Mouse (Mus musculus) frontal cortex, adult 2 months (tissue): ENCODE data around the gene Atp6v1g1. TPM values are rescaled to one million over a fixed set of nuclear protein-coding genes. Genes with fewer than 3 reads are reported as not detected.

Source experiments
- DNase-seq, 2 experiments: peaks; one replicate each; pipeline ENCODE4 v3.0.0; 2022; ENCODE audit warnings: low spot score in 1 of 2; ENCODE audit errors: extremely low spot score in 1 of 2
- polyA plus RNA-seq: library from polyadenylated mRNA; depleted of rRNA; stranded (reverse); fragments of >200 nt; gene quantifications from 2 replicates; pipeline ENCODE4 v1.2.3, GENCODE M21; 2012

Gene Atp6v1g1
- polyA plus RNA-seq, 1 experiment: 138 TPM

DNA sequence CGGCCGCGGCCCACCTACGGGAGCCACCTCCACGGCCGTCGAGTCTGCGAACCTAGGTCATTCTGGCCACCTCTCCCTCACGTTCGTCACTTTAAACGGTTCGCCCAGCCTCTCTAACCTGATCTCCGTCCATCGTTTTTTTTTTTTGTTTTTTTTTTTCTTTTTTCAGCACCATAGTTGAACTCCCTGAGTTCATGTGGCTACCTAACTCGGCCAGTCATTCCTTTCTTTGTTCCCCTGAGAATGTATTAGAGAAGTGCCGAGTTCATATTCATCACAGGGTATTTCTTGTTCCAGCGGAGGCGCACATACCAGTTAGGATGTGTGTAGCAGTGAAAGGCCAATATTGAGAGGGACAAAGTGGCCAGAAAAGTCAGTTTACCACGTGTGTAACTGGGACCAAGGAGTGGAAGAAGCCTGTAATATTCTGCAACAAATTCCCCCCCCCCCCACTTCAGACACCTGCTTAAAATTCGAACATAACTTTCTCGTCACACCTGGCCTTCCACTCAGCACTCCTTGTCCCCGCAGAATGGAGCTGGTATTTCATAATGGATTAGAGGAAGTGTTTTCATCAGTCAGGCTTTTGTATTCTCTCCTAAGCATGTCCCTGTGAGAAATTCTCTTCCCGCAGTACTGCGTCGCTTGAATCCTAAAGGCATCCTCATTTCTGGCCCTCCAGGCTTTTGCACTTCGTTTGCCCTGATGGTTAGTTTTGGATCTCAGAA, 823 bp downstream of the Atp6v1g1 start:
- no peak for DNase-seq

DNA sequence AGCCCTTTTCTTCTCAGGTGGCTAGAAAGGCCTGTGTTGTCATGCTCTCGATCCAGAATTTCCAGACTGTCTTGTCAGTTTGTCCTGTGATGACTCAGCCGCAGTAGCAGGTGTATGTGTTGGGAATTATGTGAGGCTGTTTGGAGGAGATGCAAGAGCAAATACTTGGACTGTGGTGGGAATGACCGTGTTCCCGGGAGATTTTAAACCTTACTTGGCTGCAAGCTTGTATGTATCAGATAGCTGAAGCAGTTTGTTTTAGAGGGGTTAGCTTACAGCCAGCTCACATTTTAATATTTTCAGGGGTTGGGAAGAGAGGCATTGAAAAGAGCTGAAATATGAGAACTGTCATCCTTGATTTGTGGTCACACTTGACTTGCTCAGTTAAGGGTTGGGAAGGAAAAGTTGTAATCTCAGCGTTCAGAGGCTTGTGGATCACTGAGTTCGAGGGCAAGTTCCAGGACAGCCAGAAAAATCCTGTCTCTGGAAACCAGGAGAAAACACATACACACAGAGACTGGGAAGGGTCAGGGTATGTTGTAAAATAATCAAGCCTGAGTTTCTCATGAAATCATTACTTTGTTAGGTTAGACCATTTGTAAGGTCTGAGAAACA, 2.0 kb downstream of the Atp6v1g1 start:
- no peak for DNase-seq

DNA sequence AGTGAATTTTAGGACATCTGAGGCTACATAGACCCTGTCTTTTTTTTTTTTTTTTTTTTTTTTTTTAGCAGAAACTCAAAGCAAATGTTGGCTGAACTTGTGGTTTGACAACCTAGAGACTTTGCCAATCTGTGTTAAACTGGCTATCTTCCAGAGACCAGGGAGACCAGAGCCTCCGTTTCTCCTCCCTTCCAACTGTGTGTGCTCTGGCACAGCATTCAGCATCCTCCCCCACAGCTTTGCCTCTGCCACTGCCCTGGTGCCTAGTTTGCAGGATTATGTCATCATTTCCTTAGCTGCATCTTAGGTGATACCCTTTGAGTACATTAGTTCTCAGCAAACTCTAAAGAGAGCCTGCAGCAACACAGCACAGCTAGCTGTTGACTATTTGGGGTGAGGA, 3.2 kb downstream of the Atp6v1g1 start:
- DNase-seq: no peak

DNA sequence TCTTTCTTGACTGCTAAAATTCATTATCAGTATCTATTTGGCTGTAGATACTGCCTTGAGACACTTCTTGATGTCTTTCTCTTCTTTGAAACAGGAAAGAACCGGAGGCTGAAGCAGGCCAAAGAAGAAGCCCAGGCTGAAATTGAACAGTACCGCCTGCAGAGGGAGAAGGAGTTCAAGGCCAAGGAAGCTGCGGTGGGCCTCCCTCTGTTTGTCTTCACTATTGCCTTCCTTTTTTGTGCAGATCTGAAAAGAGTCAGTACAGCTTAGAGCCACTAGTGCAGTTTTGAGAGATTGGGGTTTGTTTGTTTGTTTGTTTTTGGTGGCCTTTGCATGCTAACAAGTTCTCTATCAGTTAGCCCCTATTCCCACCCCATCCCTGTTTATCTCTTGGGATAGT, 3.9 kb downstream of the Atp6v1g1 start:
- no peak for DNase-seq

DNA sequence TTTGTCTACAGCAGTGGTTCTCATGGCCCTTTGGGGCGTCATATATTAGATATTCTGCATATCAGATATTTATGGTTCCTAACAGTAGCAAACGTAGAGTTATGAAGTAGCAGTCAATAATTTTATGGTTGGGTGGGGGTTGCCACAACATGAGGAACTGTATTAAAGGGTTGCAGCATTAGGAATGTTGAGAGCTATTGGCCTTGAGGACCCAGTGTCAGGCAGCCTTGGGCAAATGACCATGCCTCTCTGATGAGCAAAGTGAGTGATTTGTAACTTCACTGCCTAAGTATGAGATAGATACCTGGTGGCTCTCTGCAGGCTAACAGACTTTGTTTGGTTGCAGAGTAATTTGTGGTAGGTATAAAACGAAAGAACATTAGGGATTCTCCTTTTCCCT, 6.3 kb downstream of the Atp6v1g1 start:
- no peak for DNase-seq

DNA sequence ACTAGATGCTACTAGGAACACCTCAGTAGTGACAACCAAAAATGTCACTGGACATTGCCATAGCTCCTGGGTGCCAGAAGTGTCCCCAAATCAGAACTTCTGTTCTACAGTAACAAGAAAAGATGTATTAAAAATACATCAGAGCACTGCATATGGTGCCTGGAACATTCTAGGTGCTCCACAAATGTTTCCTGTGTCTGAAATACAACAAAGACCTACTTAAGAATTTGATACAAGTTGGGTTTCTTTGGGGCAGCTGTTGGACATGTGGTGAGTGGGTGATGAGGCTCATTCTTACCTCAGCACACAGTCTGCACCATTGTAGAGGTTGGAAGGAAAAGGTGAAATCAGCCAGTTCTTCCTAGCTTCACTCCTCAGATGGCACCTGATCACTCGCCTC, 8.3 kb downstream of the Atp6v1g1 start:
- no peak for DNase-seq

DNA sequence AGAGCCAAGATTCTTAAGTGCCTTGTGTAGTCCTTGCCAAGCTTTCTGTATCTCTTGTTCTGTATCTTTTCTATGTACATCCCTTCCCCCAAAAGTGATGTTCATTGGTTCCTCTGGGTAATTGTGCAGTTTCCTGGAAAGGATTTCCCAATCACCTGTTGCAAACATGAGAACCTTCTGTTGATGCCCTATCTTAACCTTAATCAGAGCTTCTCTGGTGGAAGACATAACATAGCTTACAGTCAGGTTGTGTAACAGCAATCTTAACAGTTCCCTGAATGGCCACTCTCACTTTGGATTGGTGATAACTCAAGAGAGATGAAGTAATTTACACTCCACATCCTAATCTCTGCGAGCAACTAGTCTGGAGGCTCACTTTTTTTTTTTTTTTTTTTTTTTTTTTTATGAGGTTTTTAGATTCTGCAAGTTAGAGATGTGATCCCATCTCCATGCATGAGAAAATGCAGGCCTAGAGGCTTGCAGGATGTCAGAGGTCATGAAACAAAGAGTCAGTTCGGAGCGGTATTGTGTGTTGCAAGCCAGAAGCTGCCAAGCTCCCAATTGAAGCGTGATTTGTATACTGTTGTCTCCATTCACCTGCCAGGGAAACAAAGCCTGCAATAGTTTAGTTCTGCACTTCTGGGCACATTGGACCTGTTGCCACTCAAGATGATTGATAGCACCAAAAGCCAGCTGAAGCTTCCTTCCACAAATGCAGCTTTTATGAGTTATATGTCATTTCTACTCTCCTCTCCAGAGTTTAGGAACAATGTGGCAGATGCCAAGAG, 9.4 kb downstream of the Atp6v1g1 start:
- DNase-seq: no peak

DNA sequence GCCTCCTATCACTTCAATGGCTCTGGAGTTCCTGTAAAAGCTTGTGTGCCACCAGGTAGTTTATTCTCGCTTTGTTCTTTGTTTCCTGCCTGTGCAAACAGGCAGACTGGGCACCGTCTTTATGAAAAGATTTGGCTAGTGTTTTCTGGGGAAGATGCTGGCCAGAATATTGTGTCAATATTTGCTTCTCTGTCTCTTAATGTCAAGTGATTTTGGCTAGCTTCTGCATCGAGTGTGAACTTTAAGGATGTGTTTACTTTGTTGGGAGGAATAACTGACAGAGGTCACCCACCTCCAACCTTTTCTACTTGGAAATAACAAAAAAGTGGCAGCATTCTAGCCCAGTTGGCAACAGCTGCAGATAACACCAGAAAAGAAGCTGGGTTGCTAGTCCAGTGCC, 10.0 kb downstream of the Atp6v1g1 start:
- no peak for DNase-seq

DNA sequence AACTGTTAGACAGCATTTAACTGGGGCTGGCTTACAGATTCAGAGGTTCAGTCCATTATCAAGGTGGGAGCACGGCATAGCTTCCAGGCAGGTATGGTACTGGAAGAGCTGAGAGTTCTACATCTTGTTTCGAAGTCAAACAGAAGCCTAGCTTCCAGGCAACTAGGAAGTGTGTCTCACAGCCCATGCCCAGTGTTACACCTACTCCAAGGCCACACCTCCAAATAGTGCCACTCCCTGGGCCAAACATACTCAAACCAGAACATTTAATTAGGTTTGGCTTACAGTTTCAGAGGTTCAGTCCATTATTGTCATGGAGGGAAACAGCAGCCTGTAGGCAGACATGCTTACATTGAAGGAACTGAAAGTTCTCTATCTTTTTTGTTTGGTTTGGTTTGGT, 10.5 kb downstream of the Atp6v1g1 start:
- DNase-seq: no peak

DNA sequence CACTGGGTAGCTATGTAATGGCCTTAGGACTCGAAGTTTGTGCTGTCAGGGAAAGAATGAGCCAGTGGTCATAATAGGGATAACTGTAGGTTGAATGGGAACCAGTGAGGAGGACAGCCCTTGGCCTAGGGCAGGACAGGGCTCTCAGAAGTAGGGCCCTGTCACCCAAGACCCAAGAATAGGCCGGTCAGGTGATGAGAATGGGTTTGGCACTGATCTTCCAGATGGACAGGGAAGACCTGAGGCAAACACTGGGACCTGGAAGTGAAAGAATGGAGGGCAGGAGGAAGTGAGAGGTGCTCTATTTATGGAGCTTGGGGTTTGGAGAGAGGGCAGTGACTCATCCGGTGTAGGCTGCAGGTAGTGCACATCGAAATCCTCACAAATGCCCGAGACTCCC, 12.1 kb downstream of the Atp6v1g1 start:
- DNase-seq: no peak

DNA sequence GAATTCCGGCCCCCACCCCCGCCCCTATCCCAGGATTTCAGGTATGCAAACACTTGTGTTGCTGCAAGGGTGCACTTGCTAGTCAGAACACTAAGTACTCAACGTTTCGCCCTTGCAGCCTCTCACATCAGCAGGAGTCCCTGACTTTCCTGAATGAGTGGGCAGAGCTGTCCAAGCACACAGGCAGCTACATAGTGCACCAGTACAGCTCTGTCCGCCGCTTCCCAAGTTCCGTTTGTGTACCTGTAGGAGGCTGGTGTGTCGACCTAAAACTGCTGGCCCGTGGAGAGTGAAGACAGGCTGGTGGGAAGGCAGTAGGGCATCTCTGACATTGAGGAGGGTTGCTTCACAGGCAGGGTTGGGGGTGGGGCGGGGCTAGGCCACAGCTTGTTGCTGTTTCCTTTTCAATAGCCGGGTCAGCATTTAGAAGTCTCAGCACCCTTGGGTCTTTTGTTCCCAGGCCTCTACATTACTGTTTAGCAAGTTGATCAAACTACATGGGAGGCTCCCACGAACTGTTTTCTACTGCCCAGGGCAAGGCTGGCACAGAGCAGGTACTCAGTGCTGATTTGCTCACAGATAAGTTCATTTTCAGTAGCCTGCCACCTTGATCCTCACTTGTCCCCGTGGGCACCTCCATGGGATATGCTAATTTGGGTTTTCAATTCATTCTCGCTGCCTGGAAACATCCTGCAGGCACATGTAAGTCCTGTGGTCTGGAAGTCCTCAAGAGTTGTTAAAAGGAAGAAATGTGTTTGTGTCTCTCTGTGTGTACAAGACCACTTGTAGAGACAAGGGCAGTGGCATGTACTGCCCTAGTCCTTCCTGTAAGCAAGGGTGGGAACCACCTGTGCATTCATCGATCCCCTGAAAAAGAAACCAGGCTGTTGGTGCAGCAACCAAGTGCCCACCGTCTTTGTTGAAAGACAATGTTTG, 12.8 kb downstream of the Atp6v1g1 start:
- no peak for DNase-seq

DNA sequence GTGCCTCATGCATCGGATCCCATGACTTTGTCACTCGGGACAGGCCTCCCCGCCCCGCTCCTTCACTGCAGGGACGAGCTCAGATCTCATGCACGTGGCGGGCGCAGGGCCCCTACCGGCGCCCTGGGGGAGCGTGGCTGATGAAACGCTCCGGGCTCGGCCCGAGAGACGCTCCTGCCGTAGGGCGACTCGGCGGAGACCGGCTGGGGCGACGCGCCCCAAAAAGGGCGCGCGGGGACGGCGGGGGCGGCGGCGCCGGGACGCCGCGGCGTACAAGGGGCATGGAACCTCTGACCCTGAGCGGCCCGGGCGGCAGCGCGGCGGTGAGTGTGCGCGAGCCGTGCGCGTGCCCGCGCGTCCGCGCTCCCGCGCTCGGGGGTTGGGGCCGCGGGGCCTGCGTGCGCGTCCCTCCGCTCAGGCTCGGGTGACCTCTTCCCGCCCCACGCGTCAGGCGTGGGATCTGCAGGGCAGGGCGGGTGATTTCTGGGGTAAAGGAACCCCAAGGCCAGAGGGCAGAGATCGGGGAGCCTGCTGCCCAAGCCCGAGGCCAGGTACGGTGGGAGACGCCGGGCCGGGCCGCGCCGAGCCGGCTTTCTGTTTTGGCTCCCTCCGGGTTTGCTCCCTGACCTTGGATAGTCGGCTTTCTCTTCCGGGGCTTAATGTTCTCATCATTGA, 14.0 kb downstream of the Atp6v1g1 start, which contains the start of gene Tmem268:
TSS of gene Tmem268 (plus strand) at position 375 of the 675 bp plus-strand sequence.
- peak in 1 of 2 experiments; percentile 66 for DNase-seq

DNA sequence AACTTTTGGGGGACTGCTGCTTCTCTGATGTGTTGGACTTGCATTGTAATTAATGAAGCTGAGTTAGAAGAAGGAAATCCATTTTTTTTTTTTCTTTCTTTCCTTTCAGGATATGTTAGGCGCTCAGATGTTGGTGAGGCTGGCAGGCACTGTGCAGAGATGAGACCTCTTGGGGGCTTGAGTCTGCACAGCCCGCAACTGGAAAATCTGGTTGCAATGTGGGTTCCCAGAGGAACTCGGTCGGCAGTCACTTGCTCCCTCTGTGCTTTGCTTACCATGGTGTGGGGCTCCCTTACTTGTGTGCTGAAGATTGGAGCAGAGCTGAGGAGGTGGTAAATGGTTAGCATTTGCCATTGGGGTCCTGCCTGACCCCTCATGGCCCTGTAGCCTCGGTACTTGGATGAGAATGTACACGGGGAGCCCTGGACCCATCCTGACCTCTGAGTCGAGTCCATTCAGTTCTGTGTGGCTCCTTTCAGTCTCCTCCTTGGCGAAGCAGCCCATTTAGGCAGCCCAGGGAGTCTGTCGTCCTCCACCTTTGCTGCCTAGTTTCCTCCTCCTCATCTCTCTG, 14.6 kb downstream of the Atp6v1g1 start:
- no peak for DNase-seq

DNA sequence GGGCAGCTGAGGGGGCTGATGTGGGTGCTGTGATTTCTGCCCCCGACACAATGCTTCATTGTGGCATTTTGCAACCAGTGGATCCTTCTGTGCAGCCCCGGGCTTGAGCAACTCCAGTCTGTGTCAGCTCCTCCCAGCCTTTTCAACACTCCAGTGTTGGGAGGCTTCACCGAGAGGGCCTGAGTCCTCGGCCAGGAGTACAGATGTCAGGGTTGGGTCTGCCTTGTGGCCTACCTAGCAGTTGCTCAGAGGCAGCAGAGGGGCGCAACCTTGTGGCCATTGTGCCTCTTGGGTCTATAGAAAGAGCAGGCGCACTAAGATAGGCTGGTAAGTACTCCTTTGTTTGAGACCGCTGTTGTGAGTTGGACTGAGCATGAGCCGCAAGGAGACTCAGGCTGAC, 15.5 kb downstream of the Atp6v1g1 start:
- DNase-seq: no peak

DNA sequence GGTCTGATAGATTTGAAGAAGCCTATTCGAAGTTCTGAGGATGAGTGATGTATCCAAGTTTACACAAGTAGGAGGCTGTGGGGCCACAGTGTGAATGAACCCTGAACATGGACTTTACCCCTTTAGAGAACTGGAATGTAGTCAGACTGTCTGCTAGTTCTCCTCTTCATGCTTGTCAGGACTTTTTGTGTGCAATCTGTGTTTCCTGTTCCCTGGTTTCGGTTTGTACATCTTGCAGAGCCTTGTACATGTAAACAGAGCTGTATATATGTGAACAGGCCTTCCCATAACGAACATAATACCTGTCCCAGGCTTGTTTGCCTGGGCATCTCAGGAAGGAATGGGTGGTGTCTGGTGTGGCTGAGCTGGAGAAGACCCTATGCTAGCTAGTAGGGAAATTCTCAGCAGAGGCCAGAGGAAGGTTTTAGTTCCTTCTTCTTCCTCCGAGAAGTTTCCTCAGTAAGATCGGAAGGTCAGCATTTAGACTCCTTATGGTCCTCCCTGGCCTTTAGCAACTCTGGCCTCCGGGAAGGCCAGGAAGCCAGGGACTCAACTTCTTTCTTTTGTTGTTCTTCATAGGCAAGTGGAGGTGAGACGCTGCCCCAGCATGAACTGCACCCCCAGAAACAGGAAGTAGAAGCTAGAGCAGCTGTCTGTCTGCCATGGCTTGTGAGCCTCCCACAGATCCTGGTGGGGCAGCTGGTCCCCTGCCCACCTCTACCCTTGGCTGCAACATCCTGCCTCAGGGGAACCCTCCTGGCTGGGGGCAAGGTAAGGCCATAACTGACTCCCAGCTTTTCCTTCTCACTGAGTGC, 17.5 kb downstream of the Atp6v1g1 start:
- no peak for DNase-seq

DNA sequence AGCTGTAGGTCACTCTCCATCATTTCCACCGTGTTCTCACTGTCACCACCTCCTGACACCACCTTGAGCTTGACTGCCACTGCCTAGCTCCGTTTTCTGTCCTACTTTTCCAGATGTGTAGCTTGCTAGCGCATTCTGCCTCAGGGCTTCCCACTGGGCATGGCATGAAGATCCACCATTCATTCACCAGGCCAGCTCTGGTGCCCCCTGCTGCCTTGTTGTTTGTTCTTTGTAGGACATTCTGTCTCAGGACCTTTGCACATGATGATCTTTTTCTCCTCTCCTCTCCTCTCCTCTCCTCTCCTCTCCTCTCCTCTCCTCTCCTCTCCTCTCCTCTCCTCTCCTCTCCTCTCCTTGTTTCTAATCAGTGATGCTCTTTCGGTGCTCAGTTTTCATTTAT, 18.2 kb downstream of the Atp6v1g1 start:
- no peak for DNase-seq

DNA sequence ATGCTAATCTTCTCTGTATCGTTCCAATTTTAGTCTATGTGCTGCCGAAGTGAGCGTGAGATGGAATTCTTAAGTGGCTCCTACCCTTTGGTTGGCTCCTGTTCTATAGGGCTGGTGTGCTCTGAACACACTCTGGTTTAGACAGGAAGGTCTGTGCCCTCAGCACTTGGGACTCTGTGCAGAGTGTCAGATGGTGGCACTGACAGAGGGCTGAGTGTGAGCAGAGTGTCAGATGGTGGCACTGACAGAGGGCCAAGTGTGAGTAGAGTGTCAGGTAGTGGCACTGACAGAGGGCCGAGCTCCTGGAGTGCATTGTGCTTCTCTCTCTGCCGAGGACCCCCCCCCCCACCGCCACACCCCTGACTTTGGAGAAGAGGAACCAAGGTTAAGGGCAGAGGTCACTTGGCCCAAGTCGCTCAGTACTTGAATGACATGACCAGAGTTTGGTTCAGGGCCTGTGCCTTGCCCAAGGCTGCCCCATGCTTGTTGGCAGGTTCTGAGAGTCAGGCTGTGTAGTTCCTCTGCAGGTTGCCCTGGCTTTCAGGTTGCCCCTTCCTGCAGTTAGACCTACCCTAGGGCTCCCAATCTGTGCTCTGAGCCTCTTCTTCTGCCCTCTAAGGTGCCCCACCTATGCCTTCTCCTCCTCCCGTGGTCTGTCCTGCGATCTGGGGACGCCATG, 23.3 kb downstream of the Atp6v1g1 start:
- no peak for DNase-seq

DNA sequence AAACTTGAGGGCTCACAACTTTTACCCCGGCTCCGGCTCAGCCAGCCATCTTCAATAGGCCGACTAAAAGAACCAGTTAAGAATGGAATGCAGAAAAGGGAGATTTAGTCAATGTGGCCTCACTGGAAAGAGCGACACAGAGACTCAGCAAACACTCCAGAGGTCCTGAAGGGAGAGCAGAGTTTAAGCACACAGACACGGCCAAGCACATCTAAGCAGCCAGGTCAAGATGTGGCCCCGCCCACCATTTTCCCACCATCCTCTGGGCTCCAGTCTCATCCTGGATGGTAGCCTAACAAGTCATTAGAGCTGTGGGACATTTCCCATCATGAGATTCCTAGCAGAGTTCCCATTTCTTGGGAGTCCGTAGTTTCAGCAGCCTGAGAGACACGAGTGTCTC, 24.8 kb downstream of the Atp6v1g1 start:
- no peak for DNase-seq
